Mouse (Mus musculus): ENCODE measurements around the gene Mrpl38.
A peak's percentile ranks its signal among the peaks of the same experiment; 100 is the strongest.
"Not testable (repeated sequence)": the region's sequence is repeated elsewhere in the genome, so short reads cannot be mapped to it uniquely, and the experiment has no call there.

Mrpl38 gene

DNA sequence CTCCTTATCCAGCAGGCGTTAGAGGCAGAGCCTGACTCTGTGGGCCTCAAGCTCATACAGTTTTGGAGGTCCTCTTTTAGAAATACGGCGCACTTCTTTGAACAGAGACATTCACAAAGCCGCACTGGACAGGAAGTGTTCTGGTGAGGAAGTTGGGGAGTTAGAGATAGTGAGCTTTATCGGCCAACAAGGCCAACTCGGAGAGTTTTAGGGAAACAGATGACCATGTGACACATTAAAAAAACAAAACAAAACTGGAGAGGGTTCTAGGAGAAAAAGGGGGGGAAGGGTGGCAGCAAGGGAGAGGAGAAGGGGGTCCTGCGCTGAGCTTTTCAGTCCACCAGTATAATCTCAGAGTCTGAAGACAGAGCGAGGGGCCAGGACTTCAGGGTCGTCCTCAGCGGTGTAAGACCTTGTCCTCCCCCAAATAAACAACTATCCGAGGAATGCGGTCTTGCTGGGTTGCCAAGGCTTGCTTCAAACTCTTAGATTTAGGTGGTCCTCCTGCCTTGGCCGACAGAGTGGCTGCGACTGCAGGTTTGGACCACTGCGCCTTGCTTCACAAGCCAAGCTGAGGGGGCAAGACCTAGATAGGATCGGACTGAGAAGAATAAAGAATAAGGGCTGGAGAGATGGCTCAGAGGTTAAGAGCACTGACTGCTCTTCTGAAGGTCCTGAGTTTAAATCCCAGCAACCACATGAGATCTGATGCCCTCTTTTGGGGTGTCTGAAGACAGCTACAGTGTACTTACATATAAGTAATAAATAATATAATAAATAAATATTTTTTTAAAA lies 44.7 kb downstream of the Mrpl38 start:
- DNase-seq (ENCODE audit: low read depth, low spot score): no peak

DNA sequence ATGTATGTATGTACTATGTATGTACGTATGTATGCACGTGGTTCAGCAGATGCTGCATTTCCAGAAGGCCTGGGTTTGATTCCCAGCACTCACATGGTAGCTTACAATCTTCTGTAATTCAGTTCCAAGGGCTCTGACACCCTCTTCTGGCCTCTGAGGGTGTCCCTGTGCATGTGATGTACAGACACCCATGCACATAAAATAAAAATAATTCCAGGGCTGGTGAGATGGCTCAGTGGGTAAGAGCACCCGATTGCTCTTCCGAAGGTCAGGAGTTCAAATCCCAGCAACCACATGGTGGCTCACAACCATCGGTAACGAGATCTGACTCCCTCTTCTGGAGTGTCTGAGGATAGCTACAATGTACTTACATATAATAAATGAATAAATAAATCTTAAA lies 45.7 kb downstream of the Mrpl38 start:
- not testable (repeated sequence) for DNase-seq (ENCODE audit: low read depth, low spot score)

DNA sequence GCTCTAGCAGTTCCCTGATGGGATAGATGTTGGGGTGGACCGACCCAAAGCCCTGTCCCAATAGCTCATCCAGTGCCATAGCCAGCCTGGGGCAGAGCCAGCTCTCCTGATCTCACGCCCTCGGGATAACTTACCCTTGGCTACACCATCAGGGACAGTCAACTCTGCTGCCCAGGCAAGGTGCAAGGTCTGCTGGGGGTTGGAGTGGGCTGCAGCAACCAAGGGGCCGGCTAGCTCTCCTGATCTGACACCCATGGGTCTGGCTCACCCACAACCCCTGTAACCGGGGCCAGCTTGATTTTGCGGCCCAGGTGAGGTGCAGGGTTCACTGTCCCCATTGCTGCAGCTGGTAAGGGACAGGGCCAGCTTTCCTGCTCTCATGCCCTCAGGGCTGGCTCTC lies 47.1 kb downstream of the Mrpl38 start:
- no peak for DNase-seq (ENCODE audit: low read depth, low spot score)

DNA sequence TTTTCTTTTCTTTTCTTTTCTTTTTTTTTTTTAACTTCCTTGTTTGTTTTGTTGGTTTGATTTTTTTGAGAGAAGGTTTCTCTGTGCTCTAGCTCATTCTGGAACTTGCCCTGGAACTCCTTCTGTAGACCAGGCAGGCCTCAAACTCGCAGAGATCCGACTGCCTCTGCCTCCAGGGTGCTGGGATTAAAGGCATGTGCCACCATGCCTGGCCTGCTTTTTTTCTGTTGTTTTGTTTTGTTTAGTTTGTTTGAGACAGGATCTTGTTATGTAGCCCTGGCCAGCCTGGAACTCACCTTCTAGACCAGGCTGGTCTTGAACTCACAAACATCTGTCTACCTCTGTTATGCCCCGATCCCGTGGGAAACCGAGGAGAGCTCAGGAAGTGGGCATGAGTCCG lies 49.1 kb downstream of the Mrpl38 start:
- DNase-seq (ENCODE audit: low read depth, low spot score): no peak

DNA sequence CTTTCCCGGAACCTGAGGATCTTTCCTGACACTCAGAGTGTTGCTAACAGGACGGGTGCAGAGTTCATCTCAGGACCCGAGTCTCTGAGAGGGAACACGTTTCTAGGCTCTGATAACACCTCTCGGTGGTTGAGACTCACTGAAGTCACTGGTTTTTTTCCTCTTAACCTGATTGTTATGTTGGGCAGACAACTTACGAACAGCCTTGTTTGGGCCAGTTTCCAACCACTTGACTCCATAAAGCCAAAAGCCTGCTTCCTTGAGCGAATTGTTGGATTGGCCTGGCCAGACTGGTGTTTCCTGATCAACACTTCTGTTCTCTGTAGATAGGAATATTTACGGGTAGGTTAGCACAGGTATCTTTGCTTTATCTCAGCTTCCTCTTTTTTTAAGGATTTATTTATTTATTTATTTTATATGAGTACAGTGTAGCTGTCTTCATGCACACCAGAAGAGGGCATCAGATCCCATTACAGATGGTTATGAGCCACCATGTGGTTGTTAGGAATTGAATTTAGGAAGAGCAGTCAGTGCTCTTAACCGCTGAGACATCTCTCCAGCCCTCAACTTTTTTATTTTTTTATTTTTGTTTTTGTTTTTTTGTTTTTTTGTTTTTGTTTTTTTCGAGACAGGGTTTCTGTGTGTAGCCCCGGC lies 49.8 kb downstream of the Mrpl38 start:
- no peak for DNase-seq (ENCODE audit: low read depth, low spot score)

DNA sequence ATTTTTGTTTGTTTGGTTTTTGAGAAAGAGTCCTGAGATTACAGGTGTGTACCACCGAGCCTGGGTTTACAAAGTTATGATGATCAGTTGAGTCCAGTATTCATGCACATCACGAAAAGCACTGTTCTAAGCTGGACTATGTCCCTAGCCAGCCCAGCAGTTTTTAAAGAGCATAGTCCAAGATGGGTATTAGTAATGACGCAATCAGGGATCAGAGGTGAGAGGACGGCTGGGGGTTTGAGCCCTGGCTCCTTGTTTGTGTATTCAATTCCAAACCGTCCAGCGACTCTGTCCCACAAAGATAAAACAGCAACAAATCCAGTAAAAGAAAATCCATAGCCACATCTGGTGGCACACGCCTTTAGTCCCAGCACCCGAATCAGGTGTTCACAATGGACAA lies 50.5 kb downstream of the Mrpl38 start:
- DNase-seq (ENCODE audit: low read depth, low spot score): no peak

DNA sequence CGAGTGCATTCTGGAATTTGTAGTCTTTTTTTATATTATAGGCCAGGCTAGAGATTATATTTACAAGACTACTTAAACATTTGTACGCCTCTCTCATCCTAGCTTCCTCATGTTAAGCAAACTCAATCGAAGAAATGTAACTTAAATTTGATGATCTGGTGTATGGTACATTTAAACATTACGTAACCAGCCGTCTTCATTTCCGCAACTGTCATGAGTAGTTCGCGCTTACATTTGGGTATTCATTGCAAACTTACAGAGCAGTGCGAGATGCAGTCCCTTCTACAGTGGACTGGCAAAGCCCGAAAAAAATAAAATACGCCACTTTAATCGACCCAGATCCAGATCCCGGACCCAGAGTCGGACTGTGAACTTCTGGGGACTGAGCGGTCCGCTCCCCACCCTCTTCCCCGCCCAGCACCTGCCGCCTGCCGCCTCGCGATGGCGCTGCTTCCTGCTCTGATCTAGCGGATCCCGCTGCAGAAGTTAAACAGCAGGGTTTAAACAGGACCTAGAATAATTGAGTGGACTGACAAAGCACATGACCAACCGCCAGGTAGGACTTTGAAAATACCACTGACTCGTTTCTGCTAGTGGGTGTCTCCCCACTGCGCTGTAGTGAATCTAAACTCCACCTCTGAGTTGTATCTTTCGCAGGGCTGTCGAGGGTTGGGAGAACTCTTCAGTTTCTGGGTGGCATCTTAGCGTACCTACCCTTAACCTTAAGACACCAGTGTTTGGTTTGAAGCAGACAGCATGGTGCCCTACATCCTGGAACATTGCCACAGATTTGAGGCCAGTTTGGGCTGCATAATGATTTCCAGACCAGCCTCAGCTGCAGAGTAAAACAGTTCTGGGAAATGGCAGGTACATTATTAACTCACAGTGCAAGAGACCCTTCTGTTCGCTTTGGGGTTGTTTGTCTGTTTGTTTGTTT lies 51.2 kb downstream of the Mrpl38 start:
- peak; percentile 89 for DNase-seq (ENCODE audit: low read depth, low spot score)

DNA sequence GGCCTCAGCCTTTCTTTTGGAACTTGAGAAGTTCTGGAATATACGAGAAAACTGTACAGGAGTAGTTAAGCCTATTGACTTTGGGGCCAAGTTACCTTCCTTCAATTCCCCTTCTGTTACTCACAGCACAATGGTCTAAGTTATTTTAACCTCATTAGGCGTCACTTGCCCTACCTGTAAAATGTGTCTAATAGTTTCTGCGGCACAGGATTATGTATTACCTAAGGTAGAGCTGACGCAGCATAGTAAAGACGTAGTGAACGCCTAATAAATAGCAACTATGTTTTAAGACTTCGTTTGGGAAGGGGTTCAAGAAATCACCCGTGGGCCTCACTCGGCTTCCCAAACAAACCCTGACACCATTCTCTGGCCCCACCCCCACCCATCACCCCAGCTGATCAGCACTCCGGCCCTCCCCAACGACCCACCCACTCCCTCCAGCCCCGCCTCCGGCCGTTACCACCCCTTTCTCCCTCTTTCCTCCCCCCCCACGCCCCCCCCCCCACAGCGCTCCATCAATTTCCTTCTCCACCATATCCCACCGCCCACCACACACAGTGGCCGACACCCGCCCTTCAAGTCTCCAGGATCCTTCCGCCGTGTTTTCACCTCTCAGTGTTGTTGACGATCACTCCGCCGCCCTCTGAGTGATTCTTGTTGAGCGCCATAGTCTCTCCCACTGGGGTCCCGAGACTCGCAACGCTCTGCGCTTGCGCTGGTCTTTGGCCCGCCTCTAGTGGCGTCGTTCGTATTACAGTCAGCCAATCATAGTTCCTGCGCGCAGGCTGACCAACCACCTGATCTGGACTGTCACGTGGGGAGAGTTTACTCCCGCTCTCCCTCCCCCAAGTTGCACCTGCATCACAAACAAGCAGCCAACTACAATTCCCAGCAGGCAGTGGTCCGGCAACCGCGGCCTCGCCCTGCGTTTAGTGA lies 52.1 kb downstream of the Mrpl38 start, which contains the start of gene Wbp2:
TSS of gene Wbp2 (minus strand) at position 738 of the 936 bp plus-strand sequence.
- peak; percentile 100 for DNase-seq (ENCODE audit: low read depth, low spot score)

DNA sequence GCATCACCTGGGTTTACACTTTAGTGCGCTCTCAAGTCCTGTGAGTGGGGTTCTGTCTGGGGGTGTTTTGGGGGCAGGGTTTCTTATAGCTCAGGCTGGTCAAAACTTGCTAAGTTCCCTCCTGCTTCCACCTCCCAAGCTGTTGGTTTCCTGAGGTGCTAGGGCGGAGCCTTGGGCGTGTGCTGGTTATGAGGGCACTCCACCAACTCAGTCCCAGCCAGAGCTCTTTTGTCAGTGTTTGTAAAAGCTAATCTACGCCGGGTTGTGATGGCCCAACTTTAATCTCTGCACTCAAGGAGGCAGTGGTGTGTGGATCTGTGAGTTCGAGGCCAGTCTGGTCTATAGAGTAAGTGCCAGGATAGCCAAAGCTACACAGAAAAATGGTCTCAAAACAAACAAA lies 54.5 kb downstream of the Mrpl38 start:
- no peak for DNase-seq (ENCODE audit: low read depth, low spot score)

DNA sequence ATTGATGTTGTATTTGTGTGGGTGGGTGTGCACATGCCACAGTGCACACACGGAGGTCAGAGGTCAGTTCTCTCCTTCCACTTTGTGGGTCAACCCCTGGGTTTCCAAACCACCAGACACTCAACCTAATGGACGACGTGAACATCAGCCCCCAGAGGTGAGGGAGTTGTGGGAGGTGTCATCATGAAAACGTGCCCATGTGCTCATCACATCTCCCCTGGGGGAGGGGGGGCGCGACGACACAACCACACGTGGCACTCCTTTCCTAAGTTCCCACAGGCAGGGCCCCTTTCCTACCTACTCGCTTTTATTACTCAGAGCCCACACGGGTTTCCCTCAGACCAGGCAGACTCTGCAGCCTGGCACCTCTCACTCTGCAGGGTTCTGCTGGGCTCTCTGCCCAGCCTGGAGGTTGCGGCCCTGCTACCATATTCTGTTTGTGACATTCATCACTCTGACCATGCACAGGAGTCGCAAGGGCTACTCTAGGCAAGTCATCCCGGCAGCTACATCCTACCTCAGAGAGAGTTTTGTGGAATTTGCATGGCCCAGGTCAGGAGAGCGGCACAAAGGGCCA lies 55.5 kb downstream of the Mrpl38 start:
- DNase-seq (ENCODE audit: low read depth, low spot score): no peak
